Comparison of ENCODE assay signal across 8 mouse cellular contexts in the genomic region with DNA sequence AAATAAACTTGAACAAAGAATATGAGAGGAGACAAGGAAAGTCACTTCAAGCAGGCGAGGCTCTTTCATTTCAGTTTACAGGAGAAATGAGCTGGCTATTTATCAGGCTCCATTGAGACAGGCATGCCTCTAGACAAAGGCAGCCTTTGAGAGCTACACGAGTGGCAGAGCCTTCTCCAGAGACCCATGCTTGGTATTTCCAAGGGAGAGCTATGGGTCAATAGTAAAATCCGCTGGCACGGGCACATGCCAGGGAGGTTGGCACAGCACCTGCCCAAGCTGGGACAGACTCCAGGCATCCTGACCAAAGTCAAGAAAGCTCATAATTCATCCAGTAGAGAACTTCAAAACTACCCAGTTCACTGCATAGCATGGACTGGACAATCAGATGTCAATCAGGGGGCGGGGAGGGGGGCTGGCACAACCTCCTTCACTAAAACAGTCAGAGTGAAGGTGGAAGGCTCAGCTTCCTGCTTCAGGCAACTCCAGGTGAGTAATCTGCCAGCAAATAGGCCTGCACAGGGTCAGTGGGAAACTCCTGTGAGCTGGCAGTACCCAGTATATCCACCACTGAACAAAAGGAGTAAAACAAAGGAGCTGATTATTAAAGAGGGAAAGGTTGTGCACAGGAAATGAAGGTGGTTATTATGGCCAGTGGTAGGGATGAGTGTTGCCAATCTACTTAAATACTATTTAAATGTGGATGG.
DNase-seq lines count a peak whose midpoint lies in the region; ATAC-seq lines count a peak whose summit lies in the region.

No protein-coding gene starts in this region.

- no peak overlapping the region for H3K4me2 ChIP-seq in midbrain, embryonic 11.5 days
- H3K4me2 ChIP-seq in hindbrain, embryonic 13.5 days = no peak overlapping the region
- H3K4me2 ChIP-seq in neural tube, embryonic 14.5 days (ENCODE audit: low read depth, low read length) = no peak overlapping the region

- H3K9me3 ChIP-seq in midbrain, embryonic 10.5 days (replicated peaks) = 0 out of 2 replicates have a peak, but pooled peaks cover 5% of the 10 kb centered on the region
- no peaks in the 10 kb centered on the region for H3K9me3 ChIP-seq in midbrain, embryonic 11.5 days (ENCODE audit: control insufficient read depth, low read length)
- no peaks in the 10 kb centered on the region for H3K9me3 ChIP-seq in hindbrain, embryonic 13.5 days
- no peaks in the 10 kb centered on the region for H3K9me3 ChIP-seq in neural tube, embryonic 14.5 days (ENCODE audit: control insufficient read depth, low read length)

- no peaks in the 10 kb centered on the region for H3K36me3 ChIP-seq in midbrain, embryonic 10.5 days
- H3K36me3 ChIP-seq in midbrain, embryonic 11.5 days (ENCODE audit: control insufficient read depth, insufficient read depth, low read length) = no peaks in the 10 kb centered on the region
- H3K36me3 ChIP-seq in hindbrain, embryonic 13.5 days = no peaks in the 10 kb centered on the region
- H3K36me3 ChIP-seq in neural tube, embryonic 14.5 days (ENCODE audit: control insufficient read depth, insufficient read depth, low read length) = no peaks in the 10 kb centered on the region

- WGBS in midbrain, embryonic 10.5 days = 75% methylated on average over 5 of the region's 5 CpGs
- 69% methylated on average over 5 of the region's 5 CpGs for WGBS in midbrain, embryonic 11.5 days
- 48% methylated on average over 5 of the region's 5 CpGs for WGBS in hindbrain, embryonic 13.5 days
- WGBS in neural tube, embryonic 14.5 days = 40% methylated on average over 5 of the region's 5 CpGs

- peak overlapping the region; percentile 38; the same call in 1 of the 2 replicates for H3K27ac ChIP-seq in midbrain, embryonic 10.5 days (replicated peaks)
- H3K27ac ChIP-seq in midbrain, embryonic 11.5 days (ENCODE audit: low read depth, low read length) = no peak overlapping the region
- no peak overlapping the region for H3K27ac ChIP-seq in hindbrain, embryonic 13.5 days
- H3K27ac ChIP-seq in neural tube, embryonic 14.5 days (ENCODE audit: low read depth, low read length) = no peak overlapping the region

- DNase-seq in adrenal gland, adult (ENCODE audit: inconsistent age in 2 of 2, low spot score in 1 of 2) = peak; percentile 41 to 71
- DNase-seq in adrenal gland, postnatal 4 days (ENCODE audit: low spot score in 2 of 2) = no peak
- no peak for DNase-seq in midbrain, embryonic 10.5 days (ENCODE audit: low spot score)
- no peak for DNase-seq in midbrain, embryonic 11.5 days (ENCODE audit: low spot score, missing footprints)
- DNase-seq in gastrocnemius, adult 18-20 months (ENCODE audit: low spot score) = no peak
- DNase-seq in right cerebral cortex, postnatal 25 days = no peak

- H3K9ac ChIP-seq in midbrain, embryonic 11.5 days (ENCODE audit: low read length) = no peak overlapping the region
- H3K9ac ChIP-seq in hindbrain, embryonic 13.5 days = no peak overlapping the region
- no peak overlapping the region for H3K9ac ChIP-seq in neural tube, embryonic 14.5 days (replicated peaks; ENCODE audit: low read depth, low read length)

- no peak overlapping the region for H3K4me3 ChIP-seq in midbrain, embryonic 10.5 days
- H3K4me3 ChIP-seq in midbrain, embryonic 11.5 days (ENCODE audit: low read depth, low read length) = no peak overlapping the region
- no peak overlapping the region for H3K4me3 ChIP-seq in hindbrain, embryonic 13.5 days
- no peak overlapping the region for H3K4me3 ChIP-seq in neural tube, embryonic 14.5 days (ENCODE audit: low read depth, low read length)

- peaks cover 11% of the 10 kb centered on the region for H3K4me1 ChIP-seq in midbrain, embryonic 10.5 days
- no peaks in the 10 kb centered on the region for H3K4me1 ChIP-seq in midbrain, embryonic 11.5 days (ENCODE audit: control insufficient read depth, insufficient read depth, low read length)
- peaks cover 17% of the 10 kb centered on the region; the same call in 1 of the 2 replicates for H3K4me1 ChIP-seq in hindbrain, embryonic 13.5 days (replicated peaks)
- no peaks in the 10 kb centered on the region; the same call in 1 of the 2 replicates for H3K4me1 ChIP-seq in neural tube, embryonic 14.5 days (ENCODE audit: control insufficient read depth, insufficient read depth, low read length)

- H3K27me3 ChIP-seq in midbrain, embryonic 10.5 days (ENCODE audit: low read depth, poor library complexity, severe bottlenecking) = no peaks in the 10 kb centered on the region
- no peaks in the 10 kb centered on the region for H3K27me3 ChIP-seq in midbrain, embryonic 11.5 days (ENCODE audit: control insufficient read depth, insufficient read depth, low read length)
- H3K27me3 ChIP-seq in hindbrain, embryonic 13.5 days = no peaks in the 10 kb centered on the region
- no peaks in the 10 kb centered on the region for H3K27me3 ChIP-seq in neural tube, embryonic 14.5 days (ENCODE audit: control insufficient read depth, insufficient read depth, low read length)

- no peak for ATAC-seq in midbrain, embryonic 11.5 days (ENCODE audit: low FRiP score)
- ATAC-seq in hindbrain, embryonic 13.5 days (ENCODE audit: low FRiP score) = peak; percentile 74
- ATAC-seq in neural tube, embryonic 14.5 days (ENCODE audit: low read depth) = peak; percentile 66; the same call in 1 of the 2 replicates

Comparison
In these comparisons a context has a peak if more than half of its experiments do, and no peak if none do; other contexts are left out.
1. DNase-seq: peak in adrenal gland, adult (2 of 2); none in adrenal gland, postnatal 4 days (0 of 2), midbrain, embryonic 10.5 days (single experiment), midbrain, embryonic 11.5 days (single experiment), gastrocnemius, adult 18-20 months (single experiment) and right cerebral cortex, postnatal 25 days (single experiment).